Mouse (Mus musculus) urinary bladder, adult 2 months (tissue): ENCODE measurements around the gene Ptcd1. TPM values are rescaled to one million over a fixed set of nuclear protein-coding genes. Genes with fewer than 3 reads are reported as not detected.
A peak's percentile ranks its signal among the peaks of the same experiment; 100 is the strongest.
"Not testable (repeated sequence)": the region's sequence is repeated elsewhere in the genome, so short reads cannot be mapped to it uniquely, and the experiment has no call there.

Experiments used
- DNase-seq: peaks from one replicate; pipeline ENCODE4 v3.0.0; 2022; ENCODE audit warnings: low spot score
- polyA plus RNA-seq: library from polyadenylated mRNA; depleted of rRNA; stranded (reverse); fragments of >200 nt; gene quantifications from 2 replicates; pipeline ENCODE4 v1.2.3, GENCODE M21; 2012; rRNA removed

The Ptcd1 gene
- polyA plus RNA-seq: 12.9 TPM in 2 replicates

GRCm38 (mm10) chr5:145166536-145167305 is at the start of gene Ptcd1, which contains the start of gene Cpsf4:
Gene Ptcd1 (minus strand): TSS chr5:145167108.
Gene Cpsf4 (plus strand): TSS chr5:145167213.
- DNase-seq: peak; percentile 94

DNA sequence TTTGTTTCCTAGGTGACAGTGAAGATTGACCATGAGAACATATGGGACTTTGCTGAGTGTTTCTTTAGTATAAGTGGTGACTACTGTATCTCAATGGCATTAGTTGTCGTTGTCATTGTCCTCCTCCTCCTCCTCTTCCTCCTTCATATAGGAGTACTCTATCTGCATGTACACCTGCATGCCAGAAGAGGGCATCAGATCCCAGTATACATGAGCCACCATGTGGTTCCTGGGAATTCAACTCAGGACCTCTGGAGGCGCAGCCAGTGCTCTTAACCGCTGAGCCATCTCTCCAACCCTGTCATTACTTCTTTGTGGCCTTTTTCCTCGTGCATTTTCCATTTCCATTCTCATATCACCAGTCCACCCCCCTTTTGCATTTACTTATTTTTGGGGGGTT is 47.8 kb upstream of the Ptcd1 start:
- DNase-seq: no peak

GRCm38 (mm10) chr5:145213505-145213904 is 46.6 kb upstream of the Ptcd1 start:
- DNase-seq: no peak

DNA sequence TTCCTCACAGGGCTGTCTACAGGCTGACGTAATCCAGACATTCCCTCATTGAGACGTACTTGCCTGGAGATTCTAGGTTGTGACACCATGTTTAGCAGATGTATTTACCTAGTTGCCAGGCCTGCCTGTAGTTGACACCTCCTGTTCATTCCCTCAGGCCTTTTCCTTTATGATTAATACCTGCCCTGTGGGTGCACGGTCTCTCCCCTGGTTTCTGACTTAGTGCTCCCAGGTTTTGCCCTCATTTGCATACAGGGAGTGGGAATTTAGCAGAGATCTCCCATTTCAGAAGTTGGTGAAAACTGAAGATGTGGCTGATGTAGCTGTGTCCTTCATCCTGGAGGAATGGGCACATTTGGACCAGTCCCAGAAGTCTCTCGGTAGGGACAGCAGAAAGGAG is 45.3 kb upstream of the Ptcd1 start:
- DNase-seq: no peak

- DNase-seq: no peak
Measured at GRCm38 (mm10) chr5:145211340-145211739, 44.4 kb upstream of the Ptcd1 start.

GRCm38 (mm10) chr5:145208391-145208790 is 41.5 kb upstream of the Ptcd1 start:
- not testable (repeated sequence) for DNase-seq

DNA sequence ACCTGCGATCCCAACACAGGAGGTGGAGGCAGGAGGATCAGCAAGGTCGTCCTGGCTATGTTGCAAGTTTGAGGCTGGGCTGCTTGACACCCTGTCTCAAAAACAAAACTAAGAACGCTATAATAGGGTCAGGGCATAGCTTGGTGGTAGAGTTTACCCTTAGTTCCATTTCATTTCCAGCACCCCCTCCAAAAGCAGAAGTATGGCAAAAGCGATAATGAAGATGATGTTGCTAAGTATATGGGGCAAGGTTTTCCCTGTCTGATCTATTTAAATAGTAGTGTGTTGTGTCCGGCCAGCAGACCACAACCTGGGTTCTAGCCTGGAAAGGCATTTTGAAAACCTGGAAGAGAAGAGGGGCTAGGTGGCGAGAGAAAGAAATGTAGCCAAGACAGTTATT is 41.0 kb upstream of the Ptcd1 start:
- DNase-seq: no peak

- no peak for DNase-seq
Measured at GRCm38 (mm10) chr5:145207385-145207784, 40.5 kb upstream of the Ptcd1 start.

DNA sequence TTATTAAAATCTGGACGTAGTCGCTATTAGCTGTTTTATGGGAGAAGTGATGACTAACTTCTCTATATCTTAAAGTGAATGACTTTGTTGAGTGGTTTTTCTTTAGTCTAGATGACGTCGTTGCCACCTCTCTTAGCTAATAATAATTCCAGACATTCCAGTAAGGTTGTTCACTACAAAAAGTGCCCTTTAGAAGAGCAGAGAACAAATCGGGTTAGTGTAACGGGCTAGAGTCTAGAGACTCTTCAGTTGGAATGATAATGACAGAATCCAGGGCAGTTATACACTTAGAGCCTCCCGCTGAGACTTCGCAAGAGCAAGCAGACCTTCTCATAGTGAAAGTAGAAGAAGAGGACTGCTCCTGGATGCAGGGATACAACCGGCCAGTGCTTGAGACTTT is 38.1 kb upstream of the Ptcd1 start:
- DNase-seq: no peak

GRCm38 (mm10) chr5:145203936-145204691 is 37.2 kb upstream of the Ptcd1 start, which contains the start of gene Zkscan5:
Gene Zkscan5 (plus strand): TSS chr5:145204562.
- peak; percentile 85 for DNase-seq

DNA sequence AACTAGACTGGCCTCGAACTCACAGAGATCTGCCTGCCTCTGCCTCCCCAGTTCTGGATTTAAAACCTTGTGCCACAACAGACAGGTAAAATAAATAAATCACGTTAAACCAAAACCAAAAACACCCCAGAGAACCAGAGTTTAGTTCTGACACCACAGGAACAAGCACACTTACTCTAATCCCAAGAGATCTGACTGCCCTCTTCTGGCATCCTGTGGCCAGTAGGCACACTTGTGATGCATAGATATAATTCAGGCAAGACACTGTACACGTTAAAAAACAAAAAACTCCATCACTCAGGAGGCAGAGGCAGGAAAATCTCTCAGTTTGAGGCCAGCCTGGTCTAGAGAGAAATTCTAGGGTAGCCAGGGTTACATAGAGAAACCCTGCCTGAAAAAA is 35.5 kb upstream of the Ptcd1 start:
- DNase-seq: no peak

DNA sequence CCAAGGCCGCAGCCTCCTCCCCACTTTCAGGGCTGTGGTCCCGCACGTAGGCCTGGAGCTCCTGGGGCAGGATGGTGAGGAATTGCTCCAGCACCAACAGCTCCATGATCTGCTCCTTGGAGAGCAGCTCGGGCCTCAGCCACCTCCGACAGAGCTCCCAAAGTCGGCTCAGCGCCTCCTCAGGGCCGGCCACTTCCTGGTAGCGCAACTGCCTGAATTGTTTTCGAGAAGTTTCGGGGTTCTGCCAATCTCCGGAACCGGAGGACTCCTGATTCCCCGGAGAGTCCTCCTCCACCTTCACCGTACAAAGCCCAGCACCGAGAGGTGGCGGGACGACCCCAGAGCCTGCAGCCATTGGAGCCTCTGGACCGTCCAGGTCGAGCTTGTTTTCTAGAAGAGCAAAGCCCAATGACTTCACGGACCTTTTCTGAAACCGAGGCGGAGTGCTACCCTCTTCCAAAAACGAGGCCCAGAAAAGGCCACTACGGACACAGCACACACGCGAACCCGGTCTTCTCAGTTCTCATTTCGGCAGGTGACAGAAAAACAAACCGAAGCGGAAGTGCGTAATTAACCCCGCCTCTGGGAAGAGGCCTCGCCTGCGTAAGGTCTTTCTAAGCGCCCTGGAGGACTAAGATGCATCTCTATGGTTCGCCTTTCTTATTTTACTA is 34.5 kb upstream of the Ptcd1 start, which contains the start of gene Zkscan14:
Zkscan14 (minus strand) TSS at position 548 of the 671 bp plus-strand sequence.
- peak; percentile 47 for DNase-seq

DNA sequence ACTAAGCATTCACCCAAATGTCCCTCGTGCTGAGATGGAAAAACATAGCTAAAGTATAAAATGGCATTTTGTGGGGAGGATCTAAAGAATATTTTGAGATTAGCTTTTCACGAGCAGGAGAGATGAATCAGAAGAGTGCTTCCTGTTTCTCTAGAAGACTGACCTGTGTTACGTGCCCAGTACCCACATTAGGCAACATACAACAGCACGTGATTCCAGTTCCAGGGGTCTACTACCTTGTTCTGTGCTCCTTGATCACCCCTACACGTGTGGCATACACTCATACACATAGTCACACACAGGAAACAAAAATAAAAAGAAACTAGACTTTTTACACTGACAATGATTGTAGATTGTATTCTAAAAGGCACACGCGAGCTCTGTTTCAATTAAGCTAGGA is 33.5 kb upstream of the Ptcd1 start:
- no peak for DNase-seq

- no peak for DNase-seq
Measured at GRCm38 (mm10) chr5:145191962-145192361, 25.1 kb upstream of the Ptcd1 start, which contains the start of gene Atp5j2. Gene Atp5j2 (minus strand): TSS chr5:145192062.

DNA sequence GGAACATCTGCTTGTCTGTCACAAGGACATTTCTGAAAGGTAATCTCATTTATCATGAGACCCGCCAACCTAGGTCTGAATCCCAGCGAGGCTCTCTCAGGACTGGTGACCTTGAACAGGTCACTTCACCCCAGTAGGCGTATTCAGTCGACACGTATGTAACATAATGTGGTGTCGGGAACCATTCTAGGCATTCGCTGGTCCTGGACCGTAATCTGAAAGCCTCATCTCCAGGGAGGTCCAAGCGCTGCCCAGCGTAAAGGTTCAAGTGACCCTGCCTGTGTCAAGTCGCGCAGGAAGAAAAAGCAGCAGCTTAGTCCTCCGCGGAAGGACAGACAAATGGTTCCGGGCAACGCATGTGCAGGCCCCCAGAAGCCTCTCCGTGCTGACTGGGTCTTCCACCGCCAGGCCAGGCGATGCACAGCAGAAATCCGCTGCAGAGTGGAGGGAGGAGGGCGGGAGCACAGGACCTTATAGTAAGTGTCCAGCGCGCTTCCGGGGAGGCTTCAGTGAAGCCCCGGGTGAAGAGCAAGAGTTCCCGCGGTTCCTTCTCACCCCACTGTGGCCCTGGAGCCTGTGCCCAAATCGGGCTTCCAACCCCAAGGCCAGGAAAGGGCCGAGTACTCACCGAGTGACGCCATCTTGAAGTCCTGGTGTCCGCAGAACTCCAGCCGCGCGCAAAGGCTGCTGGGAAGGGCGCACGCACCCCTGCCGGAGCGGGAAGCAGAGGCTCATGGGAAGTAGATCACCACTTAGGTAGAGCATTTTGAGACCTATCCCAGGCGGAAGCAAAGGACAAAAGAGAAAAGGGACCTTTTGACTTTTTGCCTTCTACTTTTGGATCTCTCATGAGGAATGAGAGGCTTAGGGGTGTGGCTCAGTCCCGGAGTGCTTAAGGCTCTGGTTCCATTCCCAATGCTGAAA is 24.2 kb upstream of the Ptcd1 start:
- DNase-seq: peak; percentile 80

DNA sequence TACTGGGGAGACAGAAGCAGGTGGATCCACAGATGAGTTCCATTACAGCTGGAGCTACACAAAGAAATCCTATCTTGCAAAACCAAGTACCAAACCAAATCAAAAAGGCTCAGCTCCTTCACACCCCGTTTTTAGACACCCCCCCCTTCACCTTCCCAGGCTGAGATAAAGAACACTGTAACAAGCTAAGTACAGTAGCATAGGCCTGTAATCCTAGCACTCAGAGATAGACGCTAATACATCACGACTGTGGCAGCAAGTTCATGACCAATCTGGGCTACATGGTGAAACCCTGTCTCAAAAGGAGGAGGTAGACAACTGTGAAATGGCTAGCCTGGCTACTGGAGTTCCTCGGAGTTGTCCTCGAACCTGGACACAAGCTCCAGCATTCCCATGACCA is 23.5 kb upstream of the Ptcd1 start:
- DNase-seq: no peak

DNA sequence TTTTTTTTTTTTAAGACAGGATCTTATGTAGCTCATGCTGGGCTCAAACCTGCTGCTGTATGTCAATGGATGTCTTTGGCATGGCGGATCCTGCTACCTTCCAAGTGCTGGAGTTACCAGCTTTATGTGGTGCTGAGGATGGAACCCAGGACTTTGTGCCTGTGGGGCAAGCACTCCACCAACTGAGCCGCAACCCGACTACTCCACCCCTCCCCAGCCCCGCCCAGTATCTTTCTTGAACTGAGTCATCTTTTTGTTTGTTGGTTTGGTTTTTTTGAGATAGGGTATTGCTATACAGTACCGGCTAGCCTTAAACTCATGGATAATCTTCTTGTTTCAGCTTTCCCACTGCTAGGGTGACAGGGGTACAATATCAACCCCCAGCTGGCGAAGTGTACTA is 22.5 kb upstream of the Ptcd1 start:
- no peak for DNase-seq

- DNase-seq: no peak
Measured at GRCm38 (mm10) chr5:145185244-145185643, 18.3 kb upstream of the Ptcd1 start.

- no peak for DNase-seq
Measured at GRCm38 (mm10) chr5:145178461-145178980, 11.6 kb upstream of the Ptcd1 start.

- no peak for DNase-seq
Measured at GRCm38 (mm10) chr5:145167306-145167661, 376 bp upstream of the Ptcd1 start.

GRCm38 (mm10) chr5:145165184-145165583 is 1.7 kb downstream of the Ptcd1 start:
- DNase-seq: no peak
